Mouse (Mus musculus) embryonic fibroblast, embryonic 13.5 days (primary cell): Measurements from ENCODE around the gene Hcn2. TPM values are rescaled to one million over a fixed set of nuclear protein-coding genes. Genes with fewer than 3 reads are reported as not detected.
"Not testable (repeated sequence)": the region's sequence is repeated elsewhere in the genome, so short reads cannot be mapped to it uniquely, and the experiment has no call there.

ENCODE experiments used
- H3K27ac ChIP-seq: 2 replicates; pipeline ENCODE4 v1.5.1; 2012; ENCODE audit warnings: low read length, control low read depth, inconsistent platforms; ENCODE audit not compliant: insufficient read depth
- H3K4me1 ChIP-seq: 2 replicates; pipeline ENCODE4 v1.6.1; 2011; ENCODE audit warnings: low read length; ENCODE audit not compliant: control insufficient read depth, insufficient read depth
- H3K4me3 ChIP-seq: 2 replicates; pipeline ENCODE4 v1.5.1; 2011; ENCODE audit warnings: mild to moderate bottlenecking, control low read depth, low read length; ENCODE audit not compliant: insufficient read depth
- CTCF ChIP-seq: IDR thresholded peaks from 2 replicates; pipeline ENCODE4 v1.5.1; 2011; ENCODE audit warnings: mild to moderate bottlenecking, control low read depth, low read length, moderate library complexity, borderline replicate concordance; ENCODE audit not compliant: insufficient read depth
- POLR2A ChIP-seq: IDR thresholded peaks from 2 replicates; pipeline ENCODE4 v1.6.1; 2011; ENCODE audit warnings: low read depth, mild to moderate bottlenecking, control low read depth, low read length, moderate library complexity
- polyA plus RNA-seq: library from polyadenylated mRNA; stranded (reverse); fragments of >200 nt; gene quantifications from 2 replicates; pipeline ENCODE4 v1.2.4, GENCODE M21; 2011; ENCODE audit warnings: low read depth; ENCODE audit not compliant: missing spikeins, insufficient read length

Gene Hcn2
- polyA plus RNA-seq, 1 experiment, result 0.91 TPM

DNA sequence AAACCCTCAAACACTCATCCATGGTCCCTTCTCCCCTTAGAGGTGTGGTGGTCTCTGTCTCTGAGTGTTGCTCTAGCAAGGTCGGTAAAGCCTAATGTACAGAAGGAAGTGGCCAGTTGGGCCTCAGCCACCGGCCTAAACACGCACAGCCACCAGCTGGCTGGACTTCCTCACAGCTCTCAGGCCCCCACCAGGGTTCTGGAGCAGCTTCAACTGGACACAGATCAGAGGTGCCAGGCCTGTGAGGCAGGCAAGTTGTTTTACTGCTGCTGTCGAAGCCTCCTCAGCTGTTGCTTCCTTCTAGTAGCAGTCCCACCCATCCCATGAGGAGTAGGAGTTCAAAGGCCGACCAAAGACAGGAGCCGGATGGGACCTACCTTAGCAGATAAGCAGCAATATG is 18.5 kb upstream of the Hcn2 start:
- peaks cover 10% of the 10 kb centered on the region; the same call in 1 of the 2 replicates for H3K4me1 ChIP-seq
- TF ChIP-seq CTCF (no peak), POLR2A (no peak)
- H3K27ac ChIP-seq, result no peak overlapping the region
- H3K4me3 ChIP-seq, result no peak overlapping the region

DNA sequence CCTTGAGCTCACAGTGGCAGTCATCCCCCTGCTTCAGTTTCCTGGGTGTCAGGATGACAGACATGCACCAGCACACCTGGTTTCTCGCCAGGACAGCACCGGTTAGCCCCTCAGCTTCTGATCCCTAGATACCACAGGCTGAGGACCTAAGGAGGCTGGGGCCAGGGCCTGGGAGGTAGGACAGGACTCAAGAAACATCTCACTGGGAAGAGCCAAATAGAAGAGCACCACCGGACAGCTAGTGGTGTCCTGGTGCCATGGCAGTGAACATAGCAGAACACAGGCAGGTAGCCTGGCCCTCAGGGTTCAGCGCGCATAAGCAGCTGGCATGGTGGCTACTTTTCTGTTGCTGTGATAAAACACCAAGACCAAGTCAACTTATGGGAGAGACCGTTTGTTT is 18.0 kb upstream of the Hcn2 start:
- no peak overlapping the region for H3K27ac ChIP-seq
- H3K4me3 ChIP-seq, result no peak overlapping the region
- TF ChIP-seq CTCF (no peak), POLR2A (no peak)
- peaks cover 10% of the 10 kb centered on the region; the same call in 1 of the 2 replicates for H3K4me1 ChIP-seq

DNA sequence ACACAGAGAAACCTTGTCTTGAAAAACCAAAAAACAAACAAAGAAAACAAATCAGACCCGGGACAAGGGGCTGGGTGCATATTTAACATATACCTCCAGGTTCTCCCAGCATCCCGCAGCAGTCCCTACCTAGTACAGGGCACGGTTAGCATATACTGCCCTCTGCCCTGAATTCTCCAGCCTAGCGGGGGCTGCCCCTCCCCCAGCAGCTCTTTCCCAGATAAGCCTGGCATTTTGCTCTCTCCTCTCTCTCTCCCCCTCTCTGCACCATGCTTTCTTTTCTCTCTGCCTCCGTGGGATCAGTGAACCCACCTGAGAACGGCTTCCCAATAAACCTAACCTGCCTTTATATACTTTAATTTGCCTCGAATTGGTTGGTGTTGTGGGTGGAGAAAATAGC is 15.8 kb upstream of the Hcn2 start:
- H3K4me3 ChIP-seq, result no peak overlapping the region
- no peak overlapping the region for H3K27ac ChIP-seq
- peaks cover 8% of the 10 kb centered on the region for H3K4me1 ChIP-seq
- TF ChIP-seq CTCF (no peak), POLR2A (no peak)

DNA sequence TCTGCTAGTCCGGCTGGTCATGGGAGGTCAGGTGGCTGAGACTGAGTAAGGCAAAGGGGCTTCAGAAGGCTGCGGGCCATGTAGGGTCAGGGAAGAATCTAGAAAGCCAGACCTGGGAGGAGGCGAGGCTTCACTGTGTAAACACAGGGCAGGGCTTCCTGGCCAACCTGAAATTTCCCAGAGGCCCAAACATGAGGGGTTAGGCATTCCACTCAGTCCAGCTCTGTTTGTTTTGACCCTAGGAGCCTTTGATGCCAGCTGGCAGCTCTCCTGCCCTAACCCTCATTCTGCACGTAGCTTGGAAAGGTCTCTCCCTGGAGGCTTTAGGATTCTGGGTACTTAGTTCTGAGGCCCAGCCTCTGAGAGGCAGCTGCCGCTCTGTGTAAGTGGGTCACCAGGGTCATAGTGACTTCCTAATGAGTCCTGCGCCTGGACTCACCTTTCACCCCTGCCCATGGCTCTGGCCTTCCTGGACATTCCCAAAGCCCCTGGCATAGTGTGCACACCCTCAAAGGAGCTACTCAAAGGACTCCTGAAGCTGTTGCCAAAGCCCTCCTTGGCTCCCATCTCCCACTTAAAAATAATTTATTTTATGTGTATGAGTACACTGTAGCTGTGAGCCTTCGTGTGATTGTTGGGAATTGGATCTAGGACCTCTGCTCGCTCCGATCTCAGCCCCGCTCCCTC is 14.8 kb upstream of the Hcn2 start:
- Histone ChIP-seq H3K4me1 (peaks cover 4% of the 10 kb centered on the region; the same call in 1 of the 2 replicates), H3K4me3 (no peak overlapping the region), H3K27ac (no peak overlapping the region)
- TF ChIP-seq POLR2A, result no peak
- TF ChIP-seq CTCF, result no peak

DNA sequence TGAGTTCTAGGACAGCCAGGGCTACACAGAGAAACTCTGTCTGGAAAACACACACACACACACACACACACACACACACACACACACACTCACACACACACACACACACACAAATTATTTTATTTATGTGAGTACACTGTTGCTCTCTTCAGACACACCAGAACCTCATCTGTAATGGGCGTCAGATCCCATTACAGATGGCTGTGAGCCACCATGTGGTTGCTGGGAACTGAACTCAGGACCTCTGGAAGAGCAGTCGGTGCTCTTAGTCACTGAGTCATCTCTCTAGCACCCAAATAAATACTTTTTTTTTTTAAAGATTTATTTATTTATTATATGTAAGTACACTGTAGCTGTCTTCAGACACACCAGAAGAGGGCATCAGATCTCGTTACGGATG is 13.5 kb upstream of the Hcn2 start:
- H3K4me1 ChIP-seq, result peaks cover 11% of the 10 kb centered on the region
- H3K4me3 ChIP-seq, H3K27ac ChIP-seq: not testable (repeated sequence)

DNA sequence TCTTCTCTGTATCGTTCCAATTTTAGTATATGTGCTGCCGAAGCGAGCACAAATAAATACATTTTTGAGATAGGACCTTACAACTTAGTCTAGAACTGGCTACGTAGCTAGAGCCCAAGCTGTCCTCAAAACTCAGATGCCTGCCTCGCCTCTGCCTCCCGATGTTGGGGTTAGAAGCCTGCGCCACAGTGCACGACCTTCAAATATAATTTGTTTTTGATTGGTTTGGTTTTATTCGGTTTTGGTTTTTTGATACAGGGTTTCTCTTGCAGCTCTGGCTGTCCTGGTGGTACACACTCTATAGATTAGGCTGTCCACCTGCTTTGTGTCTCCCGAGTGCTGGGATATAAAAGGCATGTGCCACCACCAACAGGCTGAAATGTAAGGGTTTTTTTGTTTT is 12.9 kb upstream of the Hcn2 start:
- Histone ChIP-seq H3K27ac (no peak overlapping the region), H3K4me3 (no peak overlapping the region; the same call in 1 of the 2 replicates), H3K4me1 (peaks cover 11% of the 10 kb centered on the region)
- TF ChIP-seq POLR2A, result no peak
- no peak for TF ChIP-seq CTCF

DNA sequence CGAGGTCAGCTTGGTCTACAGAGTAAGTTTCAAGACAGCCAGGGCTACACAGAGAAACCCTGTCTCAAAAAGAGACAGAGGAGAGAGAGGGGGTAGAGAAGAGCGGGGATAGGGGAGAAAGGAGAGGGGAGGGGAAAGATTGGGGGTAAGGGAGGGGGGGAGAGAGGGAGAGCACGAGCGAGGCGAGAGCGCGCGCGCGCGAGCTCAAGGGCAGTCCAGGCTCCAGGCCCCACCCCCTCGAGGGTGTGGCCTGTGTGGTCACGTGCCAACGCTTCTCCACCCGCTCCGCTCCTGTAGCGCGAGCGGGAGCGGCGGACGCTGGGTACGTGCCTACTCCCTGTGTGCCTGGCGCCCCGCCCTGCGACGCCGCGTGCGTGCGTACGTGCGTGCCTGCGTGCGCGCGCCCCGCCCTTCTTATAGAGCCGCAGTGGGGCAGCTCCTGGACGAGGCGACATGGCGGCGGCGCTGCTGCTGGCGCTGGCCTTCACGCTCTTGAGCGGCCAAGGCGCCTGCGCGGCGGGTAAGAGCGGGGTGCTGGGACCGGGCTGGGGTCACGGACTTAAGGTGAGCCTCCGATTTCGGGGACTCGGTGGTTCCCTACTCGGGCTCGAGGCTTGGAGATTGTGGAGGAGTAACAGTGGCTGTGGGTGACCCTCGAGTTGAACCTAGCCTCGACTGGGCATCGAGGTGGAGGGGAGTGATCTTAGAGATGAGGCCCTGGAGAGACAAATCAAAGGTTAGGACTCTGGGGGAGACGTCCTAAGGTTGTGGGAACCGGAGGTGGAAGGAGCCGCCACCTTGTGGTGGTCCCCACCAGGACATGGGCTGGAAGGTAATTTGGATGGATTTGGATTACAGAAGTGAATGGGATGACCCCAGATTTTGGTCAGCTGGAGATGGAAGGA is 12.1 kb upstream of the Hcn2 start, which contains the start of gene Bsg:
TSS of gene Bsg (plus strand) at position 427 of the 905 bp plus-strand sequence.
- TF ChIP-seq CTCF, result peak; percentile 23; the same call in 1 of the 2 replicates
- TF ChIP-seq POLR2A, result peak; percentile 98
- Histone ChIP-seq H3K4me1 (peaks cover 11% of the 10 kb centered on the region), H3K27ac (peak within 1 kb of the TSS; percentile 49), H3K4me3 (peak within 1 kb of the TSS; percentile 92)

DNA sequence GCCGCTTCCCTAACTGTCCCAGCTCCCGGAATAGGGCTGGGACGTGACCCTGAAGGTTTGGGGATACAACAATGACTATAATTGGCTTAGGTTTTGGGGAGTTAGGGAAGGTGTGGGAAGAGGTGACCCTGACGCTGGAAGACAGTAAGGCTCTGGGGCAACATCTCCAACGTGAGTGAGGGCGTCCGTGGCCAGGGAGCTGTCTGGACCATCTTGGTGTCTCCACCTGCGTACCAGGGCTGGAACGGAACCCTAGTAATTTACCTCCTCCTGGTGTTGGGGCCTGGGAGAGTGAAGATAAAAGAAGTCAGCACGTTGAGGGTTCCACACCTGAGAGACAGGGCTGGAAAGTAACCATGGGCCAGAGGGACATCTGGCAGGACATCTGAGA is 11.5 kb upstream of the Hcn2 start:
- Histone ChIP-seq H3K27ac (no peak overlapping the region), H3K4me1 (peaks cover 11% of the 10 kb centered on the region), H3K4me3 (peak overlapping the region; percentile 92)
- TF ChIP-seq POLR2A (no peak), CTCF (no peak)

DNA sequence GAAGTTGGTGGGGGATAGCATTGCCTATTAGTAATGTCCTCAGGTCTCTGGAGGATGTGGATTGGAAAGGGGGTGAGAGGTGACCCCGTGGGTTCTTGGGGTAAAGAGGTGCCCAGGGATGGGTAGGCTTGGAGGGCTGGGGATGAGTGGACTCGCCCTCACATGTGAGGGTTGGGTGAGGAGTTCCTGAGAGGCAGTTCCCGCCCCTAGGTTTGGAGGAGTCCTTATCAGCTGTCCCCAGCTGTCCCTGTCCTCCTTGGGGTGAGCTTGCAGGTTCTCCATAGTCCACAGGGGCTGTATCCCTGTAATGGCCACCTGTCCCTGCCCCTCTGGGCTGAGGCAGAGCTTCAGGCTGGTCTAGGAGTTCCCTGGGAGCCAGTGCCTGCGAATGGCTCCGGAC is 10.5 kb upstream of the Hcn2 start:
- peaks cover 11% of the 10 kb centered on the region for H3K4me1 ChIP-seq
- H3K27ac ChIP-seq, result no peak overlapping the region
- TF ChIP-seq POLR2A (no peak), CTCF (no peak)
- peak overlapping the region; percentile 92 for H3K4me3 ChIP-seq

DNA sequence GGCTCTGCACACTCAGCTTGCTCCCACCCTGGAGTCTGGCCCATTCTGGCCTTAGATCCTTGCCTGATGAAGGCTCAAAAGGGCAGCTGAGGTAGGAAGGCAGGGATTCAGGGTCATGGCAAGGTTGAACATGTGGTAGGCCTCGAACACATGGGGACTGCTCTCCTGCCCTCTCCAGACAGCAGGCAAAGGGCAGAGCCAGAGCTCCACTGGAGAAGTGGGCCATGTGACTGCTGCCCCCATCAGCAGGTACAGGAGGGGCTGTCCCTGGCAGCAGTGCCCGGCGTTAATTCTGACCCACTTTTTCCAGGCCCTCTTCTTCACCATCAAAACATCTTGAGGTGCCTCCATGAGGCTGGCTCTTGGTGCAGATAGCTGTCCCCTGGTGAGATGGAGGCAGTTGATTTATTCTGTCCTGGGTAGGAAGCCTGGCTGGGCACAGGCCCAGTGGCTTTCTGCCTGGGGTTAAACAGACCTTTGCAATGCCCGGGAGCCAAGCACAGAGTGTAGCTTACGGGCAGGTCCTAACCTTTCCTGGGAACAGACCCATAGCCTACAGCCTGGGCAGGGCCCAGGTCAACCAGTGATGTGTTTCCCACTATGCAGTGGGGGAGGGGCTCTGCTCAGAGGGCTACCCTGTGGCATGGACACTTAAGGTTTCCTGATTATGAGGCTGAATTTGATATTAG is 9.9 kb upstream of the Hcn2 start:
- Histone ChIP-seq H3K27ac (no peak overlapping the region), H3K4me3 (peak overlapping the region; percentile 92; the same call in 1 of the 2 replicates), H3K4me1 (peaks cover 11% of the 10 kb centered on the region)
- no peak for TF ChIP-seq POLR2A
- no peak for TF ChIP-seq CTCF
